Mouse (Mus musculus) stomach, embryonic 16.5 days (tissue): ENCODE measurements around the gene Hoxa4. TPM values are rescaled to one million over a fixed set of nuclear protein-coding genes. Genes with fewer than 3 reads are reported as not detected.

Experiments
- ATAC-seq: fragments of 200-750 bp; cut with Nextera tagmentation; 2 replicates; pipeline ENCODE4 v1.8.0; 2017; ENCODE audit warnings: moderate number of reproducible peaks, moderate TSS enrichment; ENCODE audit not compliant: insufficient read depth, low FRiP score
- H3K27ac ChIP-seq: fragments of 300-500 bp; sonication (generic); 2 replicates; pipeline ENCODE4 v1.5.1; 2014; ENCODE audit warnings: low read length
- H3K27me3 ChIP-seq: fragments of 300-500 bp; sonication (generic); 2 replicates; pipeline ENCODE4 v1.6.1; 2014; ENCODE audit warnings: low read length, control low read depth, mixed read lengths; ENCODE audit not compliant: control insufficient read depth, insufficient read depth
- H3K36me3 ChIP-seq: fragments of 300-500 bp; sonication (generic); 2 replicates; pipeline ENCODE4 v1.6.1; 2014; ENCODE audit warnings: low read length; ENCODE audit not compliant: control insufficient read depth, insufficient read depth
- H3K4me1 ChIP-seq: fragments of 300-500 bp; sonication (generic); 2 replicates; pipeline ENCODE4 v1.6.1; 2014; ENCODE audit warnings: low read length, control low read depth, mixed read lengths; ENCODE audit not compliant: control insufficient read depth, insufficient read depth
- H3K4me2 ChIP-seq: fragments of 300-500 bp; sonication (generic); 2 replicates; pipeline ENCODE4 v1.6.1; 2014; ENCODE audit warnings: low read depth, low read length, mixed read lengths
- H3K4me3 ChIP-seq: fragments of 300-500 bp; sonication (generic); replicated peaks from 2 replicates; pipeline ENCODE4 v1.5.1; 2014; ENCODE audit warnings: mild to moderate bottlenecking, low read length
- H3K9ac ChIP-seq: fragments of 300-500 bp; sonication (generic); 2 replicates; pipeline ENCODE4 v1.6.1; 2014; ENCODE audit warnings: low read length
- H3K9me3 ChIP-seq: fragments of 300-500 bp; sonication (generic); replicated peaks from 2 replicates; pipeline ENCODE4 v1.6.1; 2016; ENCODE audit warnings: low read length, control low read depth; ENCODE audit not compliant: control insufficient read depth
- WGBS: fragments of 180-500 bp; shearing (Covaris S2); extraction: QIAGEN DNeasy Blood & Tissue Kit; methylation state at CpG from one replicate; pipeline ENCODE4 v1.1.7; 2014; 5-methylcytosine and 5-hydroxymethylcytosine counted together
- polyA plus RNA-seq: library from polyadenylated mRNA; unstranded; fragments of >200 nt; fragmentation: Nextera tagmentation; extraction: Ambion mirVana; gene quantifications from 2 replicates; pipeline ENCODE4 v1.2.1, GENCODE M21; 2015

The Hoxa4 gene
- polyA plus RNA-seq, 1 experiment from 2014 or later, result 2.8 TPM

DNA sequence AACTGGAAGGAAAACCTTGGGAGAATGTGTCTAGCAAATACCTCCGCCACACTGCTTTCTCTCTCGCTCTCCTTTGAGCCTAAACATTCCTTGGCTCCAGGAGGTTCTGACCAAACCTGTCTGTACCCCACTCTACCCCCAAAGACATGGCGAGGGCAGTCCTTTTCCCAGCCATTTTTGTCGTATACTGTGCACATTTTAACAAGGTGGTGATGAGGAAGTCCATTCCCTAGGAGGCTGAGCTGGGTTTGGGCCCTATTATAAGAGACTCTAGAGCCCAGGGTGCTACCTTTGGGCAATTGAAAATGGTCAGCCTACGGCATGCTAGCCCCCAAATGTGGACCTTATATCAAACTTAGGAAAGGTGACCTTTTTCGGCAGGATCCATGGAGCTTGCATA is 44.3 kb upstream of the Hoxa4 start:
- Histone ChIP-seq H3K9ac (no peak overlapping the region), H3K36me3 (no peaks in the 10 kb centered on the region), H3K4me1 (peaks cover 8% of the 10 kb centered on the region; the same call in 1 of the 2 replicates), H3K27ac (no peak overlapping the region), H3K9me3 (no peaks in the 10 kb centered on the region), H3K4me3 (no peak overlapping the region), H3K27me3 (peaks cover 87% of the 10 kb centered on the region), H3K4me2 (no peak overlapping the region)
- ATAC-seq, result no peak
- WGBS, result 21% methylated on average over 6 of the region's 6 CpGs

DNA sequence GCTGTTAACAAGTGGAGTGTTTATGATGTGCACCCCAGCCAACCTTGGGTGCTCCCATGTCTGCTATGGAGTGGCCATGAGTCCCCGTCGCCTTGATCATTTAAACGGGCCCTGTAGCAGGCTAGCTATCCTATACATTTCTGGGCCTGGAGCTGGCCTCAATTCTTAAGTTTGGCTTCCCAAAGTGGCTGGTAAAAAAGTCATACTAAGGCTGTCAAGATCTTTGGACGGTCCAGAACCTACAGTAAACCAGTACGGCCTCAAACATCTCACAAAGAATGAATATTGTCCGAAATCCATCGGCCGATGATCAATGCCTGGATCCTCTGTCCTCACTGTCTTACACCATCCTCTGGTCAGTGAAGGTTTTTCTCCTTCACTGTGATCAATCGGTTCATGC is 43.7 kb upstream of the Hoxa4 start:
- no peaks in the 10 kb centered on the region for H3K36me3 ChIP-seq
- no peak for ATAC-seq
- H3K4me1 ChIP-seq, result peaks cover 8% of the 10 kb centered on the region; the same call in 1 of the 2 replicates
- H3K9ac ChIP-seq, result no peak overlapping the region
- H3K27me3 ChIP-seq, result peaks cover 87% of the 10 kb centered on the region
- H3K4me2 ChIP-seq, result no peak overlapping the region
- no peak overlapping the region for H3K27ac ChIP-seq
- H3K4me3 ChIP-seq, result no peak overlapping the region
- 31% methylated on average over 9 of the region's 9 CpGs for WGBS
- no peaks in the 10 kb centered on the region for H3K9me3 ChIP-seq

GRCm38 (mm10) chr6:52234428-52235140 is 43.0 kb upstream of the Hoxa4 start:
- Histone ChIP-seq H3K27ac (no peak overlapping the region), H3K9ac (no peak overlapping the region), H3K9me3 (no peaks in the 10 kb centered on the region), H3K36me3 (no peaks in the 10 kb centered on the region), H3K4me3 (peak overlapping the region; percentile 20; the same call in 1 of the 2 replicates), H3K4me1 (peaks cover 4% of the 10 kb centered on the region; the same call in 1 of the 2 replicates), H3K4me2 (0 out of 2 replicates have a peak overlapping the region, but pooled peaks have one; percentile 4), H3K27me3 (peaks cover 87% of the 10 kb centered on the region)
- ATAC-seq, result no peak
- WGBS, result 2% methylated on average over 68 of the region's 68 CpGs

DNA sequence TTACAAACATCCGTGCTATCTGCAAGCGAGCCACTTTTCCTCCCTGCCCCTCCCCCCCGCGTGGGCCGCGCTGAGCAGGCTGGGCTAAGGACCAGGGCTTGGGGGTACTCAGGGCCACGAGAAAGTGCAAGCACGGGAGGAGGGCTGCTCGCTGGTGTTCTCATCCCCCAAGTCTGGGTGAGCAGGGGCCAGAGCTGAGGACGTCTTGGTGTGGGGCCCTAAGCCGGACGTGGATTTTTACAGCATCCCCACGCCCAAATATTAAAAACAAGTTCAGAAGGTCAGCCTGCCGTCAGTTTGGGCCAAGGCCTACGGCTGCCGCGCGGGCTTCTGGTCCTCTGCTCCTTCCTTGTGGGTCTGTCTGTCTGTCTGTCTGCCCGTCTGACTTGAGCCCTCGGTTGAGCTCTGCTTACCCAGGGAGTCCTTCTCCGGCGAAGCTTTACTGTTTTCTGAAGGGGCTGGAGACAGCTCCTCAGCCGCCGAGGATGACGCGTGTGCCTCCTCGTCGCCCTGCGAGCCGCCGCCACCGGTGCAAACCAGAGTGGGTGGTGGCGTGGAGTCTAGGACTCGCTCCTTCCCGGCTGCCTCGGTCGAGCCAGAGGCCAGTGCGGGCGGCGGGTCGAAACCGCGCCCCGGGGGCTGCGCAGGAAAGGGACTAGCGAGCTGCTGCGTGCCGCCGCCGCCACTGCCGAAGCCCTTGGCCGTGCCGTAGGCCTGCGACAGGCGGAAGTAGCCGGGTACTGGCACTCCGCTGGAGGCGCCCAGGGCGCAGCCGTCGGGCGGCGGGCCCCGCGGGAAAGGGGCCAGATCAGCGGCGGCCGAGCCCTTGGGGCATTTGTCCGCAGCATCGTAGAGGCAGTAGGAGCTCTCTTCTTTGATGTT is 42.2 kb upstream of the Hoxa4 start:
- ATAC-seq, result peak; percentile 48
- peaks cover 88% of the 10 kb centered on the region for H3K27me3 ChIP-seq
- 0 out of 2 replicates have a peak overlapping the region, but pooled peaks have one; percentile 4 for H3K4me2 ChIP-seq
- 1% methylated on average over 66 of the region's 70 CpGs for WGBS
- peak overlapping the region; percentile 20 for H3K4me3 ChIP-seq
- no peaks in the 10 kb centered on the region for H3K36me3 ChIP-seq
- H3K9me3 ChIP-seq, result no peaks in the 10 kb centered on the region
- H3K27ac ChIP-seq, result no peak overlapping the region
- H3K9ac ChIP-seq, result no peak overlapping the region
- H3K4me1 ChIP-seq, result peaks cover 4% of the 10 kb centered on the region; the same call in 1 of the 2 replicates

DNA sequence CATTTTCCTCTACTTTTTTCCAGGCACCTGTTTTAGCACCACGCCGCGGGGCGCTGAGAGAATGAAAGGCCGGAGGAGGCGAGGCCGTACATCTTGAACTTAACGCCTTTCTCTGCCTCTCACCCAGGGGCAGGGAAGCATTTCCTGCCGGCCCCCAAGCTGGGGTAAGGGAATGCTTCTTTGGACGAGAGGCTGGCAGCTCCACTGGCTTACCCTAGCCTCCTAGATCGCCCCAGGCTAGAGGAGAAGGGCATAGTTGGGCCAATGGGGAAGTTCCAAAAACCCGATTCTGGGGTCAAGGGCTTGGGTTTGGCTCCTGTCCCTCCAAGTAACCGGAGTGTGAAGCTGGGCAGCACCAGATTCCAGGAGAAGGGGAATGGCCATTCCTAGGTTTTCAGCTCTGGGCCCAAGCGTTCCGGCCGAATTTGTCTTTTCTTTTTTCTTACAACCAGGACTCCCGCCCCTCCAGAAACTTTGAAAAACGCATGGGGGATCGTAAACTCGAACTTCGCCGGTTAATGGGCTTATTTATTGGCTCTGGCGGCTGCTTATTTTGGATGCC is 41.5 kb upstream of the Hoxa4 start:
- no peak overlapping the region for H3K4me3 ChIP-seq
- no peak overlapping the region for H3K4me2 ChIP-seq
- H3K27me3 ChIP-seq, result peaks cover 90% of the 10 kb centered on the region
- H3K27ac ChIP-seq, result no peak overlapping the region
- H3K9ac ChIP-seq, result no peak overlapping the region
- peaks cover 4% of the 10 kb centered on the region; the same call in 1 of the 2 replicates for H3K4me1 ChIP-seq
- H3K9me3 ChIP-seq, result no peaks in the 10 kb centered on the region
- H3K36me3 ChIP-seq, result no peaks in the 10 kb centered on the region
- no peak for ATAC-seq
- WGBS, result 4% methylated on average over 23 of the region's 23 CpGs

GRCm38 (mm10) chr6:52232568-52232965 is 41.0 kb upstream of the Hoxa4 start:
- Histone ChIP-seq H3K27ac (no peak overlapping the region), H3K4me2 (no peak overlapping the region), H3K4me1 (peaks cover 4% of the 10 kb centered on the region; the same call in 1 of the 2 replicates), H3K9ac (no peak overlapping the region), H3K27me3 (peaks cover 90% of the 10 kb centered on the region), H3K9me3 (no peaks in the 10 kb centered on the region), H3K36me3 (no peaks in the 10 kb centered on the region), H3K4me3 (no peak overlapping the region)
- under 1% methylated on average over 18 of the region's 18 CpGs for WGBS
- ATAC-seq, result no peak

DNA sequence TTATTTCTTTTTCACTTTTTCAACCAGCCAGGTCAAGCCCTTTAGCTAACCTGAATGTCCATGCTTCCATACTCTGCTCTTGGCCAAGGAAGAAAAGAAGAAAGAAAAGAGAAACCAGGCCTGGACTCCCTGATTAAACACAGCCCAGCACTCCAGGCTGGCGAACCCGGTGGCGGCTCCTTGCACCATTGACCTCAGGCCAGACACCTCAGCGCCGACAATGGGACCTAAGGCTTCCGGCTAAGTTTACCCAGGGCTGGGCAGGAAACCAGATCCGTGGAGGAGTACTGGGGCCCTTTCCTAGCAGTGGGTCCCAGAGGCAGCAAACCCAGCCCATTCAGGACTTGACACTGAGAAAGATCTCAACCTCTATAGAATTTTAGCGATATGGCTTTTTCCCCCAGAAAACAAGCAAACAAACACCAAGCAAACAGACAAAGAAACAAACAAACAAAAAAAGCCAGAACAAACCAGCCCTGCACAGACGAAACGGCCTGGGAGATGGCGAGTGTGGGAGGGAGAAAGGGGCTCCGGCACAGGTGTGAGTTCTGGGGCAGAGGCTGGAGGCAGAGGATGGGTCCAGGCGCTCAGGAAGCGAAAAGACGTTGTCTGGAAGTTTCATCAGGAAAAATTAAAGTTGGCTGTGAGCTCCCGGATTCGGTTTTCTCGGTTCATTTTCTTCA is 40.5 kb upstream of the Hoxa4 start:
- Histone ChIP-seq H3K27me3 (peaks cover 89% of the 10 kb centered on the region), H3K36me3 (no peaks in the 10 kb centered on the region), H3K4me2 (no peak overlapping the region), H3K9me3 (no peaks in the 10 kb centered on the region), H3K4me1 (peaks cover 4% of the 10 kb centered on the region; the same call in 1 of the 2 replicates), H3K4me3 (no peak overlapping the region), H3K27ac (no peak overlapping the region), H3K9ac (no peak overlapping the region)
- no peak for ATAC-seq
- WGBS, result 3% methylated on average over 18 of the region's 18 CpGs

DNA sequence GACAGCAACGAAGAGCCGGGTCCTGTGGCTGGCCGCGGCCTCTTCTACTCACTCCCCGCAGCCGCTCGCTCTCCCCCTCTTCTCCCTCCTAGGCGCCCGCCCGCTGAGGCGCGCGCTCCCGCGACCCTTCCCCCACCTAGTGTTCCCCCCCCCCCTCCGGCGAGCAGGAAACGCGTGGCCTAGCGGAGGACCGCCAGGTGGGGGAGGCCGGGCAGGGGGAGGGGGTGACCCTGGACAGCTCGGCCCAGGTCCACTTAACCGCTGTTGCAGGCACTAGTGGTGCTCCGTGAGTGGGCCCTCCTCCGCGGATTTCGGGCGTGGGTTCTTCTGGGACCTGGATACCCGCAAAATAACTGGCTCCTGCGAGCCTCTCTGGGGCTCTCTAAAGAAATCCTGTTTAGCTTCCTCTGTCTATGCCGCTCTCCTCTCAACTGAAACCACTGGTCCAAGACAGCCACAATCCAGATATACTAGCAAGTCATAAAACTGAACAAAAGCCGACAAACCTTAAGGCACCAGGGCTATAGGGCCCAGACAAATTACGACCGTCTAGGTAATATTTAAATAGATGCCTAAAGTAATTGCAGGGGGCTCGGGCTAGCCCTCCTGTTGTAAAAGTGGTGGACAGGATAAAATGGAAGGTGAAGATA is 39.1 kb upstream of the Hoxa4 start, which contains the start of gene Hoxa9:
Gene Hoxa9 (minus strand): TSS at position 574 of the 650 bp plus-strand sequence.
- Histone ChIP-seq H3K4me1 (peaks cover 4% of the 10 kb centered on the region; the same call in 1 of the 2 replicates), H3K4me2 (no peak within 1 kb of the TSS), H3K36me3 (no peaks in the 10 kb centered on the region), H3K27ac (no peak within 1 kb of the TSS), H3K9me3 (no peaks in the 10 kb centered on the region), H3K27me3 (peaks cover 87% of the 10 kb centered on the region), H3K9ac (no peak within 1 kb of the TSS), H3K4me3 (no peak within 1 kb of the TSS)
- 1% methylated on average over 32 of the region's 36 CpGs for WGBS
- ATAC-seq, result no peak
